Mouse (Mus musculus) Patski (cell line): Measurements from ENCODE around the gene Camta1. TPM values are rescaled to one million over a fixed set of nuclear protein-coding genes. Genes with fewer than 3 reads are reported as not detected.
A peak's percentile ranks its signal among the peaks of the same experiment; 100 is the strongest.
"Not testable (repeated sequence)": the region's sequence is repeated elsewhere in the genome, so short reads cannot be mapped to it uniquely, and the experiment has no call there.

ENCODE experiments used
- ATAC-seq: fragments of 100-300 bp; one replicate; pipeline ENCODE4 v1.8.0; 2021
- CTCF ChIA-PET: fragments of 350-600 bp; sonication (Branson Sonifier 250); formaldehyde crosslinking; loops from one replicate; lab custom pipeline; 2022; ENCODE audit warnings: inconsistent platforms; lab: Charles Lee
- POLR2A ChIA-PET: fragments of 350-600 bp; sonication (Branson Sonifier 250); formaldehyde crosslinking; loops from one replicate; lab custom pipeline; 2022; ENCODE audit warnings: antibody characterized with exemption, inconsistent platforms; lab: Charles Lee
- DNase-seq: peaks from one replicate; pipeline ENCODE4 v3.0.0-alpha.2; 2011; ENCODE audit warnings: low read depth, low spot score
- H3K27me3 ChIP-seq: fragments of 371-371 bp; one replicate; pipeline ENCODE4 v1.5.1; 2021
- CTCF ChIP-seq: fragments of 100-300 bp; IDR thresholded peaks from one replicate; pipeline ENCODE4 v1.5.1; 2021
- in situ Hi-C: fragments of 300-500 bp; cut with MboI; formaldehyde crosslinking; loops from 3 replicates; pipeline ENCODE4 v1.11.1; 2018; ENCODE audit warnings: low pct_unique_long_range_greater_than_20kb, mixed read lengths
- polyA plus RNA-seq: library from polyadenylated mRNA; unstranded; gene quantifications from one replicate; pipeline ENCODE4 v1.2.3, GENCODE M21; 2021

Gene Camta1
- polyA plus RNA-seq, 1 experiment from 2014 or later = 28.0 TPM

DNA sequence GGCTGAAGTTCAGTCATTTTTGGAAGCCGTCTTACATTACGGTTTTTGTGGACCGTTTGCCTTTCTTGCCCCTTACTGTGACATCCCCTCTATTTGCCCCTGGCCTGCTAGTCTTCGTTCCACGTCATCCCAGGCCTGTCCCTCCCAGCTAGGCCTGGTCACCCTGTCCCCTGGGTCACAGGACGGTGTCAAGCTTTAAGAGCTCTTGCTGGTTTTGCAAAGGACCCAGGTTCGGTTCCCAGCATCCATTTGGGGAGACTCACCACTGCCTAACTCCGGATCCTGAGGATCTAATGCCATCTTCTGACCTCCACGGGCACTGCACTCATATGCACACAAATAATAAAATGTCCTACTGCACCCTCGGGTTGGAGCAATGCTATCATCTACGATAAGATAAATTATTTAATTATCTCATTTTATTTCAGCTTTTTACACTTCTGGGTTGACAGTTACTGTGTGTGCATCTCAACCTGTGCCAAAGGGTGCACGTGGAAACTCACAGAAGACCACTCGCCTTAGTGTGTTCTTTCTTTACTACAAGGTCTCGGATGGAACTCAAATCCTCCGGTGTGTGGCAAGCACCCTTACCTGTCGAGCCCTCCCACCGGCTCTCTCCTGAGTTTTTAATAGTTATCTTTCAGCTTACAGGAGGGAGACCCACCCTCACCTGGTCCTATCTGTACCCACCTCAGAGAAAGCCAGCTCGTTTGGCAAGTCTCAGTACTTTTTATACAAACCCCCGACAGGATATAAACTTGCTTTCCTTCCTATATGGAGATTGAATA lies 951.3 kb downstream of the Camta1 start:
- no peak for ATAC-seq
- DNase-seq = no peak
- ChIA-PET CTCF (interaction anchor here (1.3 to 1.4 kb wide), 2 partner anchors 8 to 284 kb away, joined by 3 to 8 read pairs; no protein-coding TSS in a partner anchor), POLR2A (no interaction called here)
- H3K27me3 ChIP-seq = no peaks in the 10 kb centered on the region
- TF ChIP-seq CTCF = peak; percentile 23
- in situ Hi-C loops = no loop called here

DNA sequence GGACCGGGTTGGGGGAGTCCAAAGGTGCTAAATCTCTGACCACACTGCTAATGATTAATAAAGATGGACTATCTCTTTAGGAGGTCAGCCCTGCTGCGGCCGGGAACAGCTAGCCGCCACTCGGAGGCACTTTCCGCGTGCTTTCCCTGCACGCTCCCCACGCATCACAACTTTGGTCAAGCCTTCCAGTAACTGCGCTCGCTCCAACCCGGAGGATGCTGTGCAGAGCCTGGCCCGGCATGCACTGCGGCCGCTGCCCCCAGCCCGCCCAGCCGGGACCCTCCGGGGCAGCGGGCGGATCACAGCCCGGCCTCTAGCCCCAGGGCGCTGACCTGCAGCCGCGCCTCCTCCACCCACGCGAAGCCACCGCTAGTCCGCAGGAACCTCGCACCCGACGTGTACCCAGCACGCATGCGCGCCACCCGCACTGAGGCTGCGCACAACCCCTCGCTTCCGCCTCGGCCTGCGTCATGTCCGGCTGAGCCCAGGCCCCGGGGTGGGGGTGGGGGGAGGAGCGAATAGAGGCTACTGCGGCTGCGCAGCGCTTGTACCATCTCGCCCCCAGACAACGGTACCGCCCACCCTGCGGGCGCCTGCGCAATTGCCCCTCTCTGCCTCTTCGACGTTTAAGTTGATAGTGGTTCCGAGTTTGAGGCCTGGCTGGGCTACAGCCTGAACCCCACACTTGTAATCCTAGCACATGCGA lies 952.1 kb downstream of the Camta1 start:
- DNase-seq = no peak
- H3K27me3 ChIP-seq = no peaks in the 10 kb centered on the region
- CTCF ChIA-PET = interaction anchor here (1.3 kb wide), 1 partner anchor 284 kb away, joined by 3 read pairs; no protein-coding TSS in a partner anchor
- ATAC-seq = peak; percentile 41
- in situ Hi-C loops = no loop called here
- POLR2A ChIA-PET = no interaction called here
- no peak for TF ChIP-seq CTCF

DNA sequence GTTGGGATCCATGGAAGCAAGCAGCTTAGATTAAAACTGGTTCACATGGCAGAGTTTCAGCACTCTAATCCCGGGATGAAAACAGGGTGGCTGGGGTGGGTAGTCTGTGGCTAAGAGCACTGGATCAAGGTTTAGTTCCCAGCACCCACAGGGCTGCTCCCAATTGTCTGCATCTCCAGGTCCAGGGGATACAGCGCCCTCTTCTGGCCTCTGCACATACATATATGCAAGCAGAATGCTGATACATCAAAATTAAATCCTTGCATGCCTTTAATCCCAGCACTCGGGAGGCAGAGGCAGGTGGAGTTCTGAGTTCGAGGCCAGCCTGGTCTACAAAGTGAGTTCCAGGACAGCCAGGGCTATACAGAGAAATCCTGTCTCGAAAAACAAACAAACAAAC lies 953.2 kb downstream of the Camta1 start:
- in situ Hi-C loops, H3K27me3 ChIP-seq, DNase-seq, CTCF ChIA-PET, ATAC-seq: not testable (repeated sequence)
- POLR2A ChIA-PET = interaction anchor here (0.7 kb wide), 1 partner anchor 8 kb away, joined by 3 read pairs; no protein-coding TSS in a partner anchor
- TF ChIP-seq CTCF = peak; percentile 48

DNA sequence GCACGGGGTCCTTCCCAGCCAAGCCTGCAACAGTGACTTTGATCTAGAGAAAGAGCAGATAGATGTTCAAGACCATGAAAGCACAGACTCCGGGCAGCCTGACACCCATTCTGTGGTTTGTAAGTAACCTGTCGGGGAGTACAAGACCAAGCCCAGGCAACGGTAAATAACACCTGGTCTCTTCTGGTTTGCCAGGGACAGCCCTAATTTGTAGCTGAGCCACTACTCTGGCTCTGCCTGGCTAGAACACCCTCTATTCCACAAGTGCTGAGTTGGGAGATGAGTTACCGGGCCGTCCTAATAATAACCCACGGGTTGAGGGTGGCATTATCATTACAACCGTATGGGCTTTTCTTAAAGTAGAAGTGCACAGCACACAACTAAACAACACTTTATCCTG lies 954.6 kb downstream of the Camta1 start:
- in situ Hi-C loops = no loop called here
- DNase-seq (no peak), ATAC-seq (no peak)
- no peaks in the 10 kb centered on the region for H3K27me3 ChIP-seq
- POLR2A ChIA-PET = no interaction called here
- CTCF ChIA-PET = no interaction called here
- no peak for TF ChIP-seq CTCF

DNA sequence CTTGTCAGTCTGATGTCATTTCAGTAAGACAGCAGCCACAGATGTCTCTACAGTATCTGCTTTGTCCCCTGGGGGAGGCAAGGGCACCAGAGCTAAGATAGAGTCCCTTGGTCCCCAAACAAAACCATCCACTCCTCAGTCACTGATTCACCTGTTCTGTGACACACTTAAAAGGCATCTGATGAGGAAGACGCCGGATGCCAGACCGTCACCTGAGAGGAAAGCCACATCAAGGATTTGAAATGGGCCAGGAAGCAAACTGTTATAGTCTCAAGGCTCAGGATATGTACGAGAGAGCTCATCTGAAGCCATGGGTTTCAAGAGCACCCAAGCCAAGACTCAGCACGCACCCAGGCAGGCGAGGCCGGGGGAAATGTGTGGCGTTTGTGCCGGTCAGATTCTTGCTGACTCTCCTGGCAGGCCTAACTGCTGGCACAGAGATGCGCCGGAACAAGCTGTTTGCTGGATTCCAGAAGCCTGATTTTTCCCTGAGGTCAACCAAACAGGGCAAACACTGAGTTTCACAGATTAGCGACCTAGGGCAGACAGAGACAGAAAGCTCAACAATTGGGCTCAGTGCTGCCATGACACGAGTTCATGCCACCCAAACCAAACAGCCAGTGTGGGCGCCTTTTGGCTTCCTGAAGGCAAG lies 958.5 kb downstream of the Camta1 start:
- DNase-seq (no peak), ATAC-seq (no peak)
- in situ Hi-C loops = no loop called here
- ChIA-PET CTCF (interaction anchor here (1.6 to 2.5 kb wide), 3 partner anchors 33 to 53 kb away, joined by 3 to 11 read pairs (median 8); no protein-coding TSS in a partner anchor), POLR2A (no interaction called here)
- TF ChIP-seq CTCF = no peak
- H3K27me3 ChIP-seq = no peaks in the 10 kb centered on the region

DNA sequence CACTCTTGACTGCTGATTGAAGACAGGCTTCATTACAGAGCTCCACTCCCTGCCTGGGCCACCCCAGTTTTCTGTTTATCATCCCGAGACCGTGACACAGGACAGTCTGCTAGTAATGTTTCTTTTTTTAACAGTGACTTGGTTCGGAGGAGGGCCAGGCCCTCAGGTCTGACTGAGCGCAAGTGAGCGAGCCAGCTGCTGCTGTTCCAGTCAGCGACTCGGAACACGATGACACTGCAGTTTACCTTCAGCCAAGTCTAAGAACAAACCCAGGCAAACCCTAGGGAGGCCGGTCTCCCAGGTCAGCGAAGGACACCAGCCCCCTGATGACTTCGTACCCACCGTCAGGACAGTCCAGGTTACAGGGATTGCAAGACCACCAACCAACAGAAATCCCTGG lies 959.6 kb downstream of the Camta1 start:
- in situ Hi-C loops = no loop called here
- no peaks in the 10 kb centered on the region for H3K27me3 ChIP-seq
- ChIA-PET POLR2A (interaction anchor here (0.6 to 1.3 kb wide), 5 partner anchors 25 to 102 kb away, joined by 3 read pairs; no protein-coding TSS in a partner anchor), CTCF (interaction anchor here (0.7 to 2.5 kb wide), 11 partner anchors 9 to 260 kb away, joined by 3 to 11 read pairs (median 4); no protein-coding TSS in a partner anchor)
- ATAC-seq = no peak
- no peak for DNase-seq
- TF ChIP-seq CTCF = no peak

DNA sequence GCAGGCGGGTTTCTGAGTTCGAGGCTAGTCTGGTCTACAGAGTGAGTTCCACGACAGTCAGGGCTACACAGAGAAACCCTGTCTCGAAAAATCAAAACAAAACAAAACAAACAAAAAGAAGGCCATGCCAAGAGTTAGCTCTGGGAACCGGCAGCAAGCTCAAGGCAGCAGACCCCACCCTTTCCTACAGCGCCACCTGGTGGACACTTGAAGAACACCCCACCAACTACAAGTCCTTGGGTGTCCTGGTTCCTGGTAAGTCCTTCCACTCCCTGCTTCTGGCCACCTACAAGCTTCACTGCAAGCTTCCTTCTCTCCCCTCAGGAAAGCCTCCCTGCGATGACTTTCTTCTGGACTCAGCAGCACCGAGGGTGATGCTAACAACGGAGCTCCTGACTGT lies 960.0 kb downstream of the Camta1 start:
- no peak for TF ChIP-seq CTCF
- CTCF ChIA-PET = interaction anchor here (0.7 to 2.5 kb wide), 11 partner anchors 9 to 260 kb away, joined by 3 to 11 read pairs (median 4); no protein-coding TSS in a partner anchor
- POLR2A ChIA-PET = interaction anchor here (0.6 to 1.3 kb wide), 5 partner anchors 24 to 102 kb away, joined by 3 read pairs; no protein-coding TSS in a partner anchor
- no peak for ATAC-seq
- DNase-seq = no peak
- in situ Hi-C loops = no loop called here
- no peaks in the 10 kb centered on the region for H3K27me3 ChIP-seq

DNA sequence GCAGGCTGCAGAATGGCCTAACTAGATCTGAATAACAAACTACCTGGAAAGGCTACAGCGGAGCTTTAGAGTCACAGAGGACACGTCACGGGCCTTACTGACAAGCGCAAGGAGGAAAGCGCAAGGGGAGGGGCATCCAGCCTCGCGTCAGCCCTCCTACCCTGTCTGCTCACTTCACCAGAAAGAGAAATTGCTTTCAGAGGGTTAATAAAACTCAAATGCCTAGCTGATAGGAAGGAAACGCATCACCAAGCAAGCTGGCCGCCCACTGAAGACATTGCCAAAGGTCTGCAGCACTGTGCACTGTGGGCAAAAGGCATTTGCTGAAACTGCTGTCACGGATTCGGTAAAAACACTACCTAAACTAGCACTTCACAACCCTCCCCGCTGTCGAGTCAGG lies 961.2 kb downstream of the Camta1 start:
- in situ Hi-C loops = no loop called here
- no peak for ATAC-seq

DNA sequence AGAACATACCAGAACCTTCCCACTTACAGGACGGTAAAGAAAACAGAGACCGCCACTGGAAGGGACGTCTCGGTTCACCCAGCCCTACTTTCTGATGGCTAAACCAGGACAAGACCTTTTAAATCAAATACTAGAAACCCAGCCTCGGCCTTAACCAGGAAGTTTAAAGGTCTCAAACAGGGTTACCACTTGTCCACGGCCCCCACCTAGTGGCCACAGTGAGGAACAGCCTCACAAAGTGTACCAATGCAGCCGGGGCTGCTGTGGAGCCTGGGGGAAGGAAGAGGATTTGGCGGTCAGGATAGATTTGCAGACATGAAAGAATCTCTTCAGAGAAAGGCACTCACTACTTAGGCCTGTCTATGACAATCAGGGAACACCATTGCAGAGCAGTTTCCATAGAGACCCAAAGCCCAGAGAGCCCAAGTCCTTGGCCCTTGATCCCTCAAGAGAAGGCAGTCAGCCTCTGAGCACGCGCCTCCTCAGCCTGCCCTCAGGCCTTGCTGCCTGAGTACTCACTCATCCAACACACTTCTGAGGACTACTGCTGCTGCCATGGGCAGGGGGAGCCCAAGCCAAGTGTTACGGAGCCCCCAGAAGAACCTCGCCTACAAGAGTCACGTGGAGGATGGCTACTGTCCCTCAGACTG lies 962.8 kb downstream of the Camta1 start:
- ChIA-PET POLR2A (no interaction called here), CTCF (interaction anchor here (0.9 to 1.2 kb wide), 2 partner anchors 27 to 243 kb away, joined by 4 to 7 read pairs; no protein-coding TSS in a partner anchor)
- no peak for TF ChIP-seq CTCF
- in situ Hi-C loops = loop anchor here (5.0 kb wide), 1 partner anchor 242 kb away; no protein-coding TSS in a partner anchor
- no peaks in the 10 kb centered on the region for H3K27me3 ChIP-seq
- DNase-seq (no peak), ATAC-seq (no peak)

More for the DNA sequence above, 961.2 kb downstream of the Camta1 start:
- no peak for TF ChIP-seq CTCF
- ChIA-PET POLR2A (interaction anchor here (0.5 kb wide), 1 partner anchor 8 kb away, joined by 3 read pairs; no protein-coding TSS in a partner anchor), CTCF (interaction anchor here (1.2 to 2.2 kb wide), 2 partner anchors 49 to 244 kb away, joined by 3 to 8 read pairs; no protein-coding TSS in a partner anchor)
- no peaks in the 10 kb centered on the region for H3K27me3 ChIP-seq
- no peak for DNase-seq
